Mouse (Mus musculus) liver, embryonic 14.5 days (tissue): ENCODE results near the gene Gse1. TPM values are rescaled to one million over a fixed set of nuclear protein-coding genes. Genes with fewer than 3 reads are reported as not detected.

Experiments
- ATAC-seq: fragments of 200-750 bp; cut with Nextera tagmentation; 2 replicates; pipeline ENCODE4 v1.8.0; 2017; ENCODE audit warnings: moderate number of reproducible peaks, mild to moderate bottlenecking, moderate library complexity; ENCODE audit not compliant: insufficient read depth
- DNase-seq, 3 experiments: peaks; one replicate each; pipeline ENCODE4 v3.0.0-alpha.2; 2012 to 2013; ENCODE audit warnings: low read depth in 3 of 3, low spot score in 3 of 3
- H3K27ac ChIP-seq: fragments of 300-500 bp; sonication (generic); 2 replicates; pipeline ENCODE4 v1.5.1; 2014; ENCODE audit warnings: moderate library complexity, mild to moderate bottlenecking, control low read depth, inconsistent platforms
- H3K27me3 ChIP-seq: fragments of 300-500 bp; sonication (generic); 2 replicates; pipeline ENCODE4 v1.6.1; 2014; ENCODE audit warnings: mild to moderate bottlenecking, low read length, moderate library complexity; ENCODE audit not compliant: control insufficient read depth, insufficient read depth
- H3K36me3 ChIP-seq: fragments of 300-500 bp; sonication (generic); replicated peaks from 2 replicates; pipeline ENCODE4 v1.6.1; 2014; ENCODE audit warnings: low read depth; ENCODE audit not compliant: control insufficient read depth, insufficient read depth
- H3K4me1 ChIP-seq, 2 experiments: fragments of 200-500 bp in 1 of 2; fragments of 300-500 bp in 1 of 2; sonication (generic) in 1 of 2; replicated peaks; 2 replicates each; pipeline ENCODE4 v1.6.1; 2012 to 2014; ENCODE audit warnings: antibody characterized with exemption in 1 of 2, inconsistent platforms in 1 of 2, low read length in 1 of 2; ENCODE audit not compliant: control insufficient read depth in 2 of 2, insufficient read depth in 2 of 2
- H3K4me2 ChIP-seq: fragments of 300-500 bp; sonication (generic); 2 replicates; pipeline ENCODE4 v1.6.1; 2014; ENCODE audit warnings: low read depth, mild to moderate bottlenecking, control low read depth, moderate library complexity
- H3K4me3 ChIP-seq, 2 experiments: fragments of 200-500 bp in 1 of 2; fragments of 300-500 bp in 1 of 2; sonication (generic) in 1 of 2; 2 replicates each; pipeline ENCODE4 v1.5.1; 2012 to 2014; ENCODE audit warnings: low read depth in 2 of 2, low read length in 2 of 2, mild to moderate bottlenecking in 2 of 2, control low read depth in 1 of 2, inconsistent platforms in 1 of 2, moderate library complexity in 1 of 2; ENCODE audit not compliant: insufficient read depth in 1 of 2
- H3K9ac ChIP-seq: fragments of 300-500 bp; sonication (generic); replicated peaks from 2 replicates; pipeline ENCODE4 v1.6.1; 2014; ENCODE audit warnings: mild to moderate bottlenecking, control low read depth, moderate library complexity
- H3K9me3 ChIP-seq: fragments of 300-500 bp; sonication (generic); 2 replicates; pipeline ENCODE4 v1.6.1; 2016; ENCODE audit warnings: low read length, mixed read lengths; ENCODE audit not compliant: control insufficient read depth
- CTCF ChIP-seq: IDR thresholded peaks from 2 replicates; pipeline ENCODE4 v1.5.1; 2016; ENCODE audit warnings: antibody characterized with exemption, low read depth, control low read depth
- EP300 ChIP-seq: IDR thresholded peaks from 2 replicates; pipeline ENCODE4 v1.6.1; 2016; ENCODE audit warnings: antibody characterized with exemption, low read depth
- WGBS: fragments of 180-500 bp; shearing (Covaris S2); extraction: QIAGEN DNeasy Blood & Tissue Kit; methylation state at CpG from one replicate; pipeline ENCODE4 v1.1.7; 2014; ENCODE audit not compliant: insufficient replicate concordance; 5-methylcytosine and 5-hydroxymethylcytosine counted together
- polyA plus RNA-seq, 2 experiments: library from polyadenylated mRNA; depleted of rRNA in 1 of 2; stranded (reverse) in 1 of 2; unstranded in 1 of 2; fragments of >200 nt; fragmentation: Nextera tagmentation in 1 of 2; extraction: Ambion mirVana in 1 of 2; gene quantifications; 2 replicates each; pipeline versions ENCODE4 v1.2.1 to v1.2.3; 2012 to 2014

Gse1 gene
- polyA plus RNA-seq, 2 experiments = 11.4 to 14.9 TPM

DNA sequence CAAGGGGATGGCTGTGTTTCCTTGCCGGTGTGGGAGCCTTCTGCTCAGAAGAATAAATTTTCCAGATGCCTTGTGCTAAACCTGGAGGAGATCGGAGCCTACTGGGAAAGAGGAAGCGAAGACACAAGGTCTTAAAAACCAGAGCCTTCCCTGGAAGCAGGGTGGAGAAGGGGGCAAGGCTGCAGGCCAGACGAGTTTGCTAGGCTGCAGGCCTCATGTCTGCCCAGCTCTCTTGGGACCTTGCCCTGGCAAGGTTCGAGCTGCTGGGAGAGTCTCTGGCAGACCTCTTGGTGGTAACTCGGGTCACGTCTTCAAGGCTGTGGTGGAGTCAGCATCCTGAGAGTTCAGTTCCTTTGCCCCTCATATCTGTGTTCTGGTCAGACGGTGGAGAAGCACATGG lies 6.6 kb downstream of the Gse1 start:
- ATAC-seq = no peak
- no peak for TF ChIP-seq CTCF
- no peak for TF ChIP-seq EP300
- Histone ChIP-seq H3K36me3 (no peaks in the 10 kb centered on the region), H3K27me3 (peaks cover 15% of the 10 kb centered on the region), H3K27ac (no peak overlapping the region), H3K4me2 (no peak overlapping the region), H3K4me1 (no peaks in the 10 kb centered on the region), H3K9me3 (no peaks in the 10 kb centered on the region), H3K4me3 (no peak overlapping the region), H3K9ac (no peak overlapping the region)
- no peak for DNase-seq
- WGBS = 59% methylated on average over 8 of the region's 8 CpGs

DNA sequence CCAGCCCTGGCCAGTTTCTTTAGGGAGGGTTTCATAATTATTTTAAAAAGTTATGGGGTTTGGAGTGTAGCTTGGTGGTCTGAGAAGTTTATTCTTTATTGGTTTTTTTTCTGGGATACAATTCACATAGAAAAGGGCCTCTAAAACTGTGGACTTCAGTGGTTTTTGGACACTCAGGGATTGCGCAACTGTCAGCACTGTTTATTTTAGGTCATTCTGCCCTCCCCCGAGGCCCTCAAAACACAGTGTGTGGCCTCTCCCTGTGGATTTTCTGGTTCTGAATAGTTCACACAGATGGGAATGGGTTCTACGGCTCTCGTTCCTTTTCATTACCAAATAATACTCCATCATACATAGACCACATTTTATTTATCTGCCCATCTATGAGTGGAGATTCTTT lies 15.0 kb downstream of the Gse1 start:
- no peaks in the 10 kb centered on the region for H3K27me3 ChIP-seq
- no peak overlapping the region for H3K4me2 ChIP-seq
- H3K36me3 ChIP-seq = no peaks in the 10 kb centered on the region
- H3K9me3 ChIP-seq = no peaks in the 10 kb centered on the region
- H3K27ac ChIP-seq = no peak overlapping the region
- DNase-seq (peak; percentile 20 to 26 (median 26)), ATAC-seq (no peak)
- H3K4me3 ChIP-seq = no peak overlapping the region
- no peak overlapping the region for H3K9ac ChIP-seq
- WGBS = 64% methylated on average over 4 of the region's 4 CpGs
- TF ChIP-seq CTCF (no peak), EP300 (no peak)
- no peaks in the 10 kb centered on the region for H3K4me1 ChIP-seq

DNA sequence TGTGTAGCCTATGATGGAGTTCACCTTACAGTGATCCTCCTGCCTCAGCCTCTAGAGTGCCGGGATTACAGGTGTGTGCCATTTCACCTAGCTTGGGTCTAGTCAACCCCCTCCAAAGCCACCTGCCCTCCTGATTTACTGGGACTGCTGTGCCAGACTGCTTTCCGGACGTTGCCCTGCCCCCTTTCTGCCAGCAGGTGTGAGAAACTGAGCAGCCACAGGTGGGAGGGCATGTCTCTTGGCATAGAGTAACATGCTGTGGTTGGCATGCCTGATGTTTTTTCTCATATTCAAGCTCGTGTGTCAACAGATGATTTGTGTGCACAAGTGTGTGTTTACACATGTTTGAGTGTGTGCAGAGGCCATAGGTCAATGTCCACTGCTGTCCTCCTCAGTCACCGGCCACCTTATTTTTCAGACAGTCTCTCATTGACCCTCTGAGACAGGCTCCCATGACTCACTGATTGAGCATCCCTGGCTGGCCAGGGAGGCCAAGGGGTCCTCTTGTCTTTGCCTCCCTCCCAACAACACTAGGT lies 15.7 kb downstream of the Gse1 start:
- WGBS = 65% methylated on average over 5 of the region's 5 CpGs
- Histone ChIP-seq H3K9ac (no peak overlapping the region), H3K9me3 (no peaks in the 10 kb centered on the region), H3K4me2 (no peak overlapping the region), H3K27ac (no peak overlapping the region), H3K27me3 (no peaks in the 10 kb centered on the region), H3K36me3 (no peaks in the 10 kb centered on the region), H3K4me3 (no peak overlapping the region), H3K4me1 (no peaks in the 10 kb centered on the region)
- ATAC-seq = no peak
- TF ChIP-seq CTCF (no peak), EP300 (no peak)
- no peak for DNase-seq

DNA sequence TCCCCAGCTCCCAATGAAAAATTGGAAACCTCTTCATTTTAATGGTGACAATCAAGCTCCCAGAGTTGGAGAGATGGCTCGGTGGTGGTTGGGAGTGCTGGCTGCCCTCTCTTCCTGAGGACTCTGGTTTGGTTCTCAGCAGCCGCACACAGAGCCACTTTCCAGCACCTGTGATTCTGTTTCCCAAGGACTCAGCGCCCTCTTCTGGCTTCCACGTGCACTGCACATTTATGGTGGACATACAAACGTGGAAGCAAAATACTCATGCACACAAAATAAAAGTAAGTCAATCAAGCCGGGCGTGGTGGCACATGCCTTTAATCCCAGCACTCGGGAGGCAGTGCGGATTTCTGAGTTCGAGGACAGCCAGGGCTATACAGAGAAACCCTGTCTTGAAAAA lies 16.3 kb downstream of the Gse1 start:
- Histone ChIP-seq H3K4me3 (no peak overlapping the region), H3K4me1 (no peaks in the 10 kb centered on the region), H3K9ac (no peak overlapping the region), H3K9me3 (no peaks in the 10 kb centered on the region), H3K27ac (no peak overlapping the region), H3K36me3 (no peaks in the 10 kb centered on the region), H3K4me2 (no peak overlapping the region), H3K27me3 (no peaks in the 10 kb centered on the region)
- TF ChIP-seq CTCF (peak; percentile 46), EP300 (no peak)
- 78% methylated on average over 10 of the region's 10 CpGs for WGBS
- ATAC-seq = no peak
- no peak for DNase-seq

DNA sequence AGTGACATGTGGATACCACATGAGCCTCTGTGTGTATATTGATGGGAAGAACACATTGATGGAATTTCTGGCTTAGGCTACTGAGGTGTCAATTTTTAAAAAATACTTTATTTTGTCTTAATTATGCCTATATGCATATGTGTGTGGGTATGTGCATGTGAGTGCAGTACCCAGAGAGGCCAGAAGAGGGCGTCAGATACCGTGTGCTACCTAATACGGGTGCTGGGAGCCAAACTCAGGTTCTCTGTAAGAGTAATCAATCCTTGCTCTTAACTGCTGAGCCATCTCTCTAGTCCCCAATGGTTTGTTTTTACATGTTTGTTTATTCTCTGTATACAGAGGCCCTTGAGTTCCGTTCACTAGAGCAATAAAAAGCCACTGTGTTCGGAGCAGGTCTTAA lies 19.4 kb downstream of the Gse1 start:
- no peak for DNase-seq
- WGBS = 67% methylated on average over 5 of the region's 5 CpGs

More for the DNA sequence above, 19.4 kb downstream of the Gse1 start:
- Histone ChIP-seq H3K4me1 (no peaks in the 10 kb centered on the region), H3K4me3 (no peak overlapping the region), H3K36me3 (no peaks in the 10 kb centered on the region), H3K9ac (no peak overlapping the region), H3K9me3 (no peaks in the 10 kb centered on the region), H3K27ac (no peak overlapping the region), H3K4me2 (no peak overlapping the region), H3K27me3 (no peaks in the 10 kb centered on the region)
- peak; percentile 58 for TF ChIP-seq CTCF
- TF ChIP-seq EP300 = no peak
- ATAC-seq = no peak
